Mouse (Mus musculus): ENCODE results near the gene Ncf2.

Ncf2 gene

DNA sequence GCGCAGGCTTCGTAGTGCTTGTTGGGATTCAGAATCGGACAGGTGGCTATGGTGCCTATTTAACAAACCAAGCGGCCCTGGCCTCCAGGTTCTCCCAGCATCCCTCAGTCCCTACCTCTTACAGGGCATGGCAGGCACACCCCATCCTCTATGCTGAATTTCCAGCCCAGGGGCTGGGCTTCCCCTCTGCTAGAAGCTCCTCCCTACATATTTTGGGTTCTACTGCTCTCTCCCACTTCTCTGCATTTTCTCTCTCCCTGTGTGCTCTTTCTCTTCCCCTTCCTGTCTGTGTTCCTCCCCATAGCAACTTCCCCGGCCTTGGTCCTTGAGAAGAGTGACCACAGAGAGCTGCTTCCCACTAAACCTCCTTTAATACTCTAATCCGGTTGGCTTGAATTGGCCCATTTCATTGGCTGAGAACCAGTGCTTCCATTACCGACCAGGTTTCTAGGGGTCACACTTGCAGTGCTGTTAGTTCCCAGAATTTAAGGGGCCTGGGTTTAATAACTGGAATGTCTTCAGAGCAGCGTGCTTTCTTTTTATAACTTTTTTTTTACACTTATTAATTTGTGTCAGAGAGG, 3.2 kb upstream of the Ncf2 start:
- no peak for DNase-seq (ENCODE audit: low read depth, low spot score)

DNA sequence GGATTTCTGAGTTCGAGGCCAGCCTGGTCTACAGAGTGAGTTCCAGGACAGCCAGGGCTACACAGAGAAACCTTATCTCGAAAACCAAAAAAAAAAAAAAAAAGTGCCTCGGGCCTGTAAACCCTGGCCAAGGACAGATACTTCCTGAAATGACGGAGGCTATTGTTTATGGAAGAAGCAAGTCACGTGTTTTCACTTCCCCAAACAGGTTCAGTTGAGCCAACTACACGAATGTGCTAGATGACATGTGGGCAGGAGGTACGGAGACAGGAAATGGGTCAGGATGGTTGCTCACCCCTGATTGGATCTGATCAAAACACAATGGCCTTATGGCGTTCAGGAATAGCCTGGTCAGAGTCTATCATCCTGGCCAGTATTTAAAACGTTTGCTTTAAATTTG, 1.9 kb upstream of the Ncf2 start:
- DNase-seq (ENCODE audit: low read depth, low spot score) = no peak

DNA sequence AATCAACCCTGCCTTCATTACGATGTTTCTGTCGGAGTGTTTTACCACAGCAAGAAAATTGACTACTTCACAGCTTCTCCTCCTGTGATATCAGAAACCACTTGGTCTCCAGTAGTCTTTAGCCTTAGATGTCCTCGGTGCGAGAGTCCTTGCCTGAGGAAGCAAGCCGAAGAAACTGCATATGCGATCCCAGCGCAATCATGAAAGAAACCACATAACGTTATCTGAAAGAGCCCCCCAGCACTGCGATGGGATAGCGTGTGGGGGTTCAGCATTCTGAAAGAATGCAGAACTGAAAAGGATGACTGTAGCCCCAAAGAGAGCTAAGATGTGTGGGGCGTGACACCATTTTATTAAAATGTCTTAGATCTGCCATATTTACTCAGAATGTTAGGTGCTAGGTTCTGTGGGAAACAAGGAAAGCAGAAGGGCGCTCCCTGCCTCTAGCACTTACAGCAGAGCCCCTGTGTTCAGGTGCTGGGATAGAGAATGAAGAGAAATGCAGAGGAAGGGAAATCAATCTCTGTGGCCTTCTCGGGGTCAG, 711 bp downstream of the Ncf2 start:
- DNase-seq (ENCODE audit: low read depth, low spot score) = no peak

GRCm38 (mm10) chr1:152804907-152805306, 4.9 kb downstream of the Ncf2 start:
- DNase-seq (ENCODE audit: low read depth, low spot score) = no peak

DNA sequence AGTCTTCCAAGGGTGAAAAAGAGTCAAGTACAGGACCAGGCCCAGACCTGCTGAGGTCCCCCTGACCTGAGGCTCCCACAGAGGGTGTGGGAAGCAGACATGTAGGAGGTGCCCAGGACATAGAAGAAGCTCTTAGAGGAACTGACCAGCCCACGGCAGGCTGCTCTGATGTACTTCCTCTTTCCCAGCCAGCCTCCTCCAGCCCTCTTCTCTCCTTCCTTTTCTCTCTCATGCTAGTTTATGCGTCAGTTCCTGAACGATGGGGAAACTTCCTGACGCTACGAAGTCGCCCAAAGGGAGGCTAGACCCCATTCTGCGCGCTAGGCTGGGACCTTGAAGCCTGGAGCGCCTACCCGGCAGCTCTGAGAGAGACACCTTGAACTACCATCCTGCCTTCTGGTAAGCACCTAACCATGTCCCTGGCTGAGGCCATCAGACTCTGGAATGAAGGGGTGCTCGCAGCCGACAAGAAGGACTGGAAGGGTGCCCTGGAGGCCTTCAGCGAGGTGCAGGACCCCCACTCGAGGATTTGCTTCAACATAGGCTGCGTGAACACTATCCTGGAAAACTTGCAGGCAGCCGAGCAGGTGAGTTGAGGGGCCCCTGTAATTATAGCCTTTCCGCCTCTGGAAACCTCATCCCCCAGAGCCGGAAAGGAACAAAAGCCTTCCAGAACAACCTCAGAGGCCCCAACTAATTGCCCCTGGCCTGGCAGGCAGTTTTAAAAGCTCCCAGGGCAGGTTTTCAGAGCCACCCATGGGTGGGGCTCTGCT, 7.8 kb downstream of the Ncf2 start:
- DNase-seq (ENCODE audit: low read depth, low spot score) = no peak

- DNase-seq (ENCODE audit: low read depth, low spot score) = no peak
Measured at GRCm38 (mm10) chr1:152808392-152808680, 8.3 kb downstream of the Ncf2 start.

DNA sequence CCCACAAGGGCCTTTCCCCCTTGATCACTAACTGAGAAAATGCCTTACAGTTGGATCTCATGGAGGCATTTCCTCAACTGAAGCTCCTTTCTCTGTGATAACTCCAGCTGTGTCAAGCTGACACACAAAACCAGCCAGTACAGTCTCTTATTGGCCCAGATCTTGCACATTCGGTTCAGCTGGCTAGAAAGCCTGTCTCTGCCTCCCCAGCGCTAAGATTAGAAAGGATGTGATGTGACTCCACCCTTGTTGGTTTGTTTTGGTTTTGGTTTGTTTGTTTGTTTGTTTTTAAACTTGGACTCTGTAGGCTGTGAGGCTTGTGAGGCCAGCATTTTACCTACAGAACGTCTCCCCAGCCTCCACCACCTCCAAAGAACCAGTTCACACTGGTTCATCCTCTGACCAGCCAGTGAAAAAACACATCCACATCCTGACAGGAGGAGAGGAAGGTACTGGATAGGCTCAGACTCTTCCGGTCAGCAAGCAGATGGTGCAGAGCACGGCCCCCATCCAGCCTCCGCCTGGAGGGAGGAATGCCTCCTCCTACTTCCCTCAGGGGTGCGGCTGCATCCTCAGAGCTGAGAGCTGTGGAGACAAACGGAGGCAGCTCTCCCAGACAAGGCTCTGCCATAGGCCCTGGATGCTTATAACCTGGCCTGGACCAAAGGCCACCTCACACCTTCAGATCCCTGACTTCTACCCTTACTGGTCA, 9.7 kb downstream of the Ncf2 start:
- no peak for DNase-seq (ENCODE audit: low read depth, low spot score)

DNA sequence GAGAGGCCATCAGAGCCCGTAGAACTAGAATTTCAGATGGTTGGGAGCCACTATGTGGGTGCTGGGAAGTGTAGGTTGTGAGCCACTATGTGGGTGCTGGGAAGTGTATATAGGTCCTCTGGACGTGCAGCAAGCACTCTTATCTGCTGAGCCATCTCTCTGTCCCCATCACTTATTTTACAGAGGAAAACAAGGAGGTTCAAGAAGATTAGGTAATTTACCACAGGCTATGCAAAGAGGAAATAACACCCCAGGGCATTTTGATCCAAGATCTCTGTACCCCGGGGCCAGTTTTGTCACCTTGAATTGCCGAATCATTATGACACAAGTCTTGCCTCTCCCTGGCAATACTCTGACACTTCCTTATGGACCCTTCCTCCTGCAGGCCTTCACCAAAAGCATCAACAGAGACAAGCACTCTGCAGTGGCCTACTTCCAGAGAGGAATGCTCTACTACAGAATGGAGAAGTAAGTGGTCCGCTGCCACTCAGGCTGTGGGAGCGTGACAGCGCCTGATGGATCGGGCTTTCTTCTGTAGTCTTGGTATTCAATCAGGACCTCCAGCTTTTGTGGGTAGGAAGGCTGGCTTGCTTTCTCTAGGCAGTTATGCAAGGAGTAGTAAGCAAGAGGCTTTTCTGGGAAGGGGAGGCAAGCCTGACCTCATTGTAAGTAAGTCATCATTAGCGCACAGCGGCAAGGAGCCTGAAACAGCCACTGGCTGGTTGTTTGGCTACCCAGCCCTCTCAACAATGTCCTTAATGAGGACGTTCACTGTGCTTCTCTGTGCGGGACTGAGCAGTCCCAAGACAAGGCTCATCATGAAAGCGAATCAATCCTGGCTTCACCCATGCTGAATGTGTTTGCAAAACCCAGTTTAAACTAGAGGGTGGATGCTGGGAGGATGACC, 10.8 kb downstream of the Ncf2 start:
- no peak for DNase-seq (ENCODE audit: low read depth, low spot score)

DNA sequence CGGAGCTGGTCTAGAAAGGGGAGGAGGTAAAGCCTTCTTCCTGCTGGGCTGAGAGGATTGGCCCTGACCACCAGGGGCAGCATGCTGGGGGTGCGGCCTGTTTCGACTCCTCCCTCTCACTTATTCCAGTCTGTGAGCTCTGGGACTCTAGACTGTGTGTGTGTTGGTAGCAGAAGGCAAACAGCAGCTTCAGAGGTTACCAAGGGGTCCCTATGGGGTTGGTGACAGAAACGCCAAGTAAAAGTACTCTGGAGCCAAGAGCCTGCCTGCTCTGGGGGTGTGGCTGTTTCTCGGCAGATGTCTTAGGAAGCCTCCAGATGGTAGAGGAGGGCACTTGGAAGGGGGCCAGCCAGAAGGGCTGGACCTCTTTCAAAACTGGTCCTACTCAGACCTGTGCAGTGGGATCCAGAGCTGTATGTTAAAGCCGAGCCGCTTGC, 15.3 kb downstream of the Ncf2 start:
- no peak for DNase-seq (ENCODE audit: low read depth, low spot score)

GRCm38 (mm10) chr1:152817027-152817769, 17.2 kb downstream of the Ncf2 start:
- no peak for DNase-seq (ENCODE audit: low read depth, low spot score)

DNA sequence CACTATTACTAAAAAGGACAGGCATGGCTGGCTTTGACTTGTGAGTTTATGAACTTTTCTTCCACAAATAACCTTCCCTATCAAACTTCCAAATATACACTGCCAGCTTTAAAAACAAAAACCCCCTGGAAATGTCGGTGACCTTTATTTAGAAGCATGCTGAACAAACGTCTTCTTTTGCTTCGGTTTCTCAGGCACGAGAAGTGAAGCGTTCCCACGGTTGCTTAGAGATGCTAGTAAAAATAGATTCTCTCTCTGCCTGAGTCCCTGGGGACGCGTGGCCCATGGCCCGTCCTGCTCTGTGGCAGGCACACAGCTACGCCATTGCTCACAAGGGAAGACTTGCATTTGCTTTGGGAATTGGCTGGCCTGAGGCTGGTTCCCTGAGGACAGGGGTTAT, 17.8 kb downstream of the Ncf2 start:
- DNase-seq (ENCODE audit: low read depth, low spot score) = no peak

DNA sequence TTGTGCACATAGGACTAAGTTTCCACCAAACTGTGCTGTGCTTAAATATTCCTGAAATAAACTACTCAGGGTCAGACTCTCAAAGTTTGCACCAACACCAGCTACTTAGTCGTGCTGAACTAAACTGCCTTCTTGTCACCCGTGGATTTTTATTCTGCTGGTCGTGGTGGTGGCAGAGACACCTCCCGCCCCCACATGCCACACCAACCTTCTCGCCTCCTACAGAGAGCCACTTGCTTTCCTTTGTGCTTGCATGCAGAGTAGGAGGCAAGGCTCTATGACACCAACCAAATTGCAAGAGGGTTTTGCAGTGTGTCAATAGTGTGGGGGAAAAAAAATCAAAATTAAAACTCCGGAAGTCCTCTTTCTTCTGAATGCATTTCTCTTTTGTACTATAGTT, 19.6 kb downstream of the Ncf2 start:
- DNase-seq (ENCODE audit: low read depth, low spot score) = no peak

DNA sequence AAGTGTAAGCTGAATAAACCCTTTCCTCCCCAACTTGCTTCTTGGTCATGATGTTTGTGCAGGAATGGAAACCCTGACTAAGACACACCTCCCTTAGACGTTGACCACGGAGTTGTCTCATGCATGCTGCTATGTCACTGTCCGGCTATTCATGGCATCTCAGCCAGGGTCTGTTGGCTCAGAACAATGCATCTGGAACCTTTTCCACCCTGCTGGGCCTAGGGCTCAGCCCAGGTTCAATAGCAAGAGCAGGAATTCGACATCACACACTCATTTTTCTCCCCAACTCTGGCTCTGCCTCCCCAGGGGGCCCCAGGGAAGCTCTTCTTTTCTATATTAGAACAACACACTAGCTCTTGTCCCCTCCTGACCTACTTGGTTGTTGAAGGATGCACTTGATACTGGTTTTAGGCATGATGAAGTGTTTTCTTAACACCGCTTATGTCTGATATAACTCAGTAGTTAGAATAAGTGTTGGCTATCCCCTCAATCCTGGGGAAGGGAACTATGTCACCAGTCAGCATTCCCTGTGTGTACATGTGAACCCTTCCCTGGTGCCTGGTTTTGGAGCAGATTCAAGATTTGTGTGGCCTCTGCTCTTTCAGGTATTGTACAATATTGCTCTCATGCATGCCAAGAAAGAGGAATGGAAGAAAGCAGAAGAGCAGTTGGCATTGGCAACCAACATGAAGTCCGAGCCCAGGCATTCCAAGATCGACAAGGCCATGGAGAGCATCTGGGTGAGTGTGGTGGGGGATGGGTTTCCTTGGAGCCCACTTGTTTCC, 21.1 kb downstream of the Ncf2 start:
- no peak for DNase-seq (ENCODE audit: low read depth, low spot score)

GRCm38 (mm10) chr1:152821746-152822145, 21.8 kb downstream of the Ncf2 start:
- DNase-seq (ENCODE audit: low read depth, low spot score) = no peak

- DNase-seq (ENCODE audit: low read depth, low spot score) = no peak
Measured at GRCm38 (mm10) chr1:152824206-152824605, 24.2 kb downstream of the Ncf2 start.

GRCm38 (mm10) chr1:152826446-152826845, 26.5 kb downstream of the Ncf2 start:
- no peak for DNase-seq (ENCODE audit: low read depth, low spot score)

DNA sequence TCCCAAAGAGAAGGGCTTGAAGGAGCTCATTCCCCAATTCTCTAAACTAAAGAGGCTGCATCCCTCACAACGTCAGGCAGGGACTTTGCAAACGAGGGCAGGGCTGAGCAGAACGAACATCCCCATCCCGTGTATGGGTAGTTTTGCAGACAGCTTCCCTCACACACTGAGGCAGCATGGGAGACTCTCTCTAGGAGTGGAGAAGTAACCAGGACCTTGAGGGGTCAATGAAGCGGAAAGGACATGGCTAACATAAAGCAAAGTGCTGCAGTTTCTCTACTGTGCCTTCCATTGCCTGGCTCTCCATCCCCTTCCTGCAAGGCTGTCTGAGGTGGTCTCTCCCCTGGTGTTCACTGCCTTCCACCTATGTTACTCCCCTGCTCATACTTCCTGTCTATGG, 28.2 kb downstream of the Ncf2 start:
- no peak for DNase-seq (ENCODE audit: low read depth, low spot score)

GRCm38 (mm10) chr1:152828637-152829355, 28.8 kb downstream of the Ncf2 start:
- DNase-seq (ENCODE audit: low read depth, low spot score) = no peak

DNA sequence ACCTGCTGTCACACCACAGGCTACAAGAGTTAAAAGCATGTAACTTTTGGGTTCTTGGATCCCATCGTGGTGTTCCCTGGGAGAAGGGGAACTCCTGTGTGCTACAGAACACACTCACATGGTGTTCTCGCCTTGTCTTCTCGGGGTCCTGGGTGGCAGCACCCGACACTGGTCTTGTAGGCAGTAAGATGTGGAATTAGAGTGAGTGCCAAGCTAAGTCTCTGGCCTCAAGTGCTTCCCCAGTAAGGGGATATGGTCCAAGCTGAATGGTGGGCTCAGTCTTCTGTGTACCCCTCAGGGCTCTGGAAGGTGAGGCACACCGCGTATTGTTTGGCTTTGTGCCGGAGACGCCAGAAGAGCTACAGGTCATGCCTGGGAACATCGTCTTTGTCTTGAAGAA, 30.1 kb downstream of the Ncf2 start:
- DNase-seq (ENCODE audit: low read depth, low spot score) = no peak

DNA sequence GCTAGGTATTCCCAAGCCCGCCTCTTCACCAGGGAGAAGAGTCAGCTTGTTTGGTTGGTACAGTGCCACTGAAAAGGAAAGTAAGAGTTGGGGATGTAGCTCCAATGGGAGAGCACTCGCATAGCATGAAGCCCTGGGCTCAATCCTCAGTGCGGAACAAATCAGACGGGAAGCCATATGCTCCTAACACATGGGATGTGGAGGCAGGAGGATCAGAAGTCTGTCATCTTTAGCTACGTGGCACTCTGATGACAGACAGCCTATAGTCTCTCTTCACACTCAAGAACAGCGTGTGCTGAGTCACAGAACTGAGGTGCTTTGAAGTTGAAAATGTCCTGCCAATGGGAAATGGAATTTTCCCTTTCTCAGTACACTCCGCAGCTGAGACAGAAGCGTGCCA, 31.0 kb downstream of the Ncf2 start:
- DNase-seq (ENCODE audit: low read depth, low spot score) = no peak

Measured in CD4-positive helper T cell, adult 2 months (primary cell).